In the genomic region with DNA sequence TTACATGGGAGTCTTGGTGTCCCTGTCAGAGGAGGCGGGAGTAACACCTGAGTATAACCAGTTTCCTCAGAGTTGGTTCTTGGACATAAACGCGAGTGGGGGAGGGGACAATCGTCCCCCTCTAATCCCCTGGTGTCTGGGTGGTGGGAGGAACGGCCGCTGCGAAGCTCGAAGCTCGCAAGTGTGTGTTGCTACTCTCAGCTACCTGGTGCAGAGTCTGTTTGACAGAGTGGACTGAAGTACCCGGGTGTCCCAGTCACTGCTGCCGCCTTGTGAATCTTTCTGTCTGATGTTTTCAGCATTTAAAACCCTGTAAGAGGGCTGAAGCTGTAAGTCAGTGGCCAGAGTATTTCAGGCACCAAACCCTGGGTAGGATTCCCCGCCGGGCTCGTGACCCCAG, we compare ENCODE assay signal across 8 mouse cellular contexts. TPM values are rescaled to one million over a fixed set of nuclear protein-coding genes. Genes with fewer than 3 reads are reported as not detected.
DNase-seq lines count a peak whose midpoint lies in the region; ATAC-seq and TF ChIP-seq lines count a peak whose summit lies in the region.

No protein-coding gene starts in this region.

- H3K36me3 ChIP-seq in heart, embryonic 14.5 days (ENCODE audit: control insufficient read depth, insufficient read depth, low read length): no peaks in the 10 kb centered on the region
- peaks cover 0 to 4% of the 10 kb centered on the region in 2 experiments; a peak in 2 of 4 replicates for H3K36me3 ChIP-seq in MEL (ENCODE audit: control insufficient read depth in 1 of 2, insufficient read depth in 2 of 2, low read length in 2 of 2)
- no peaks in the 10 kb centered on the region for H3K36me3 ChIP-seq in forebrain, embryonic 13.5 days (ENCODE audit: poor library complexity, severe bottlenecking)
- H3K36me3 ChIP-seq in liver, embryonic 16.5 days (ENCODE audit: control insufficient read depth, insufficient read depth): no peaks in the 10 kb centered on the region

- H3K4me3 ChIP-seq in heart, embryonic 14.5 days (ENCODE audit: control insufficient read depth in 1 of 2, insufficient read depth in 1 of 2, low read depth in 1 of 2, low read length in 2 of 2): peak overlapping the region; percentile 69 to 89; a peak in 3 of 4 replicates
- H3K4me3 ChIP-seq in MEL (ENCODE audit: control insufficient read depth in 1 of 2, insufficient read depth in 1 of 2, low read depth in 2 of 2, low read length in 2 of 2): peak overlapping the region; percentile 73 to 87; a peak in 3 of 4 replicates
- peak overlapping the region; percentile 68 for H3K4me3 ChIP-seq in forebrain, embryonic 13.5 days
- H3K4me3 ChIP-seq in liver, embryonic 16.5 days (ENCODE audit: low read depth, low read length): peak overlapping the region; percentile 59

- peaks cover 11% of the 10 kb centered on the region for H3K27me3 ChIP-seq in heart, embryonic 14.5 days (ENCODE audit: control insufficient read depth, insufficient read depth, low read length)
- no peaks in the 10 kb centered on the region for H3K27me3 ChIP-seq in MEL (ENCODE audit: control insufficient read depth in 1 of 2, insufficient read depth in 2 of 2, low read length in 2 of 2)
- H3K27me3 ChIP-seq in forebrain, embryonic 13.5 days: peaks cover 55% of the 10 kb centered on the region
- peaks cover 33% of the 10 kb centered on the region for H3K27me3 ChIP-seq in liver, embryonic 16.5 days (ENCODE audit: control insufficient read depth, insufficient read depth, low read depth, low read length)

- TF ChIP-seq POLR2A in MEL (IDR thresholded peaks at IDR 0.05; ENCODE audit: control insufficient read depth in 1 of 2, insufficient read depth in 1 of 2, low read depth in 1 of 2, low read length in 2 of 2, poor library complexity in 1 of 2): no peak

- peak overlapping the region; percentile 69 for H3K9ac ChIP-seq in heart, embryonic 14.5 days (ENCODE audit: low read length)
- no peak overlapping the region for H3K9ac ChIP-seq in MEL (ENCODE audit: control insufficient read depth, low read depth, low read length, poor library complexity, severe bottlenecking)
- 0 out of 2 replicates have a peak overlapping the region, but pooled peaks have one; percentile 68 for H3K9ac ChIP-seq in forebrain, embryonic 13.5 days
- no peak overlapping the region for H3K9ac ChIP-seq in liver, embryonic 16.5 days (ENCODE audit: low read depth, low read length)

- no peaks in the 10 kb centered on the region for H3K9me3 ChIP-seq in heart, embryonic 14.5 days (ENCODE audit: control insufficient read depth, low read length)
- H3K9me3 ChIP-seq in MEL (replicated peaks; ENCODE audit: insufficient read depth, low read length): no peaks in the 10 kb centered on the region
- H3K9me3 ChIP-seq in forebrain, embryonic 13.5 days (replicated peaks): no peaks in the 10 kb centered on the region
- no peaks in the 10 kb centered on the region for H3K9me3 ChIP-seq in liver, embryonic 16.5 days (replicated peaks; ENCODE audit: control insufficient read depth, low read length)

- WGBS in heart, embryonic 14.5 days: 8% methylated on average over 14 of the region's 14 CpGs
- WGBS in forebrain, embryonic 13.5 days: 4% methylated on average over 14 of the region's 14 CpGs
- WGBS in liver, embryonic 16.5 days (ENCODE audit: insufficient replicate concordance): 6% methylated on average over 14 of the region's 14 CpGs

- no peak for TF ChIP-seq RAD21 in MEL (IDR thresholded peaks at IDR 0.05; ENCODE audit: low read depth, low read length)

- peak overlapping the region; percentile 93 for H3K4me2 ChIP-seq in heart, embryonic 14.5 days (ENCODE audit: low read length)
- peak overlapping the region; percentile 90 for H3K4me2 ChIP-seq in forebrain, embryonic 13.5 days
- H3K4me2 ChIP-seq in liver, embryonic 16.5 days (ENCODE audit: low read depth, low read length): peak overlapping the region; percentile 59

- H3K4me1 ChIP-seq in heart, embryonic 14.5 days (ENCODE audit: control insufficient read depth in 2 of 2, insufficient read depth in 2 of 2, low read length in 2 of 2): peaks cover 6% of the 10 kb centered on the region in 2 experiments; a peak in 2 of 4 replicates
- H3K4me1 ChIP-seq in MEL (ENCODE audit: control insufficient read depth in 1 of 2, insufficient read depth in 2 of 2, low read length in 2 of 2): peaks cover 0 to 7% of the 10 kb centered on the region in 2 experiments; a peak in 2 of 4 replicates
- peaks cover 20% of the 10 kb centered on the region for H3K4me1 ChIP-seq in forebrain, embryonic 13.5 days
- H3K4me1 ChIP-seq in liver, embryonic 16.5 days (ENCODE audit: control insufficient read depth, low read depth, low read length): peaks cover 4% of the 10 kb centered on the region; the same call in 1 of the 2 replicates

- DNase-seq in heart, adult 9 months (ENCODE audit: low spot score in 2 of 2): no peak
- no peak for DNase-seq in MEL (ENCODE audit: low read depth, low spot score)
- no peak for DNase-seq in frontal cortex, postnatal 10 days (ENCODE audit: low spot score in 2 of 2)
- no peak for DNase-seq in right cerebral cortex, postnatal 36 days (ENCODE audit: low spot score in 2 of 2)

- no peak for TF ChIP-seq CTCF in MEL (IDR thresholded peaks at IDR 0.05 in 2 of 3, conservative IDR thresholded peaks at IDR 0.05 in 1 of 3; ENCODE audit: control insufficient read depth in 1 of 3, insufficient read depth in 1 of 3, low read depth in 2 of 3, low read length in 3 of 3, poor library complexity in 1 of 3, severe bottlenecking in 1 of 3)

- TF ChIP-seq EP300 in MEL (IDR thresholded peaks at IDR 0.05; ENCODE audit: low read depth in 1 of 2, low read length in 2 of 2): no peak

- H3K27ac ChIP-seq in heart, embryonic 14.5 days (replicated peaks in 1 of 2; ENCODE audit: control insufficient read depth in 1 of 2, insufficient read depth in 1 of 2, low read depth in 2 of 2, low read length in 2 of 2): no peak overlapping the region
- H3K27ac ChIP-seq in MEL (ENCODE audit: control insufficient read depth, low read depth, low read length): no peak overlapping the region
- H3K27ac ChIP-seq in forebrain, embryonic 13.5 days: no peak overlapping the region
- H3K27ac ChIP-seq in liver, embryonic 16.5 days (ENCODE audit: low read length): no peak overlapping the region

- no peak for ATAC-seq in heart, embryonic 14.5 days (ENCODE audit: insufficient number of reproducible peaks, insufficient read depth, low FRiP score, low read depth)
- no peak; the same call in 1 of the 2 replicates for ATAC-seq in forebrain, embryonic 13.5 days
- no peak for ATAC-seq in liver, embryonic 16.5 days (ENCODE audit: low read depth)
- no peak for ATAC-seq in inflammation-experienced regulatory T-cells, adult 6 months

- H3K79me2 ChIP-seq in MEL (ENCODE audit: control insufficient read depth, insufficient read depth, low read length, poor library complexity): peaks cover 6% of the 10 kb centered on the region; the same call in 1 of the 2 replicates

TF ChIP-seq in MEL, 35 proteins besides CTCF, POLR2A, EP300 and RAD21:
- no peak for TF ChIP-seq SMC3 (IDR thresholded peaks at IDR 0.05; ENCODE audit: low read depth, low read length)
- TF ChIP-seq POLR2AphosphoS2 (IDR thresholded peaks at IDR 0.05; ENCODE audit: low read length): no peak
- TF ChIP-seq POLR2AphosphoS5 (IDR thresholded peaks at IDR 0.05; ENCODE audit: borderline replicate concordance, low read depth, low read length): no peak
- no peak for TF ChIP-seq MAZ (IDR thresholded peaks at IDR 0.05; ENCODE audit: low read depth, low read length)

RNA-seq across cellular contexts. Expression of a gene that starts 1.0 kb away (rescaled TPM):
- 4.2 and 4.5 TPM in 2 replicates for polyA plus RNA-seq in heart, embryonic 14.5 days (2014; fragmentation: Nextera tagmentation; extraction: Ambion mirVana)
- total RNA-seq in MEL (2012; rRNA removed): 6.6 and 7.8 TPM in 2 replicates
- polyA plus RNA-seq in MEL (2012; ENCODE audit: insufficient read depth in 1 of 2, insufficient read length in 2 of 2, low read depth in 1 of 2, low replicate concordance in 2 of 2, missing spikeins in 1 of 2): 1 to 10 TPM in 1 of 2 experiments, not detected in 1; 9.1 TPM
- 3.5 and 4.6 TPM in 2 replicates for polyA plus RNA-seq in forebrain, embryonic 13.5 days (2015; fragmentation: Nextera tagmentation; extraction: Ambion mirVana)
- 2.3 and 2.4 TPM in 2 replicates for polyA plus RNA-seq in liver, embryonic 16.5 days (2015; fragmentation: Nextera tagmentation; extraction: Ambion mirVana)
- under 1 TPM in 1 of 3 experiments, not detected in 2; 0.28 TPM for polyA plus RNA-seq in inflammation-experienced regulatory T-cells, adult 6 months (2017; shearing (Covaris generic))

Comparison
In these comparisons a context has a peak if more than half of its experiments do, and no peak if none do; other contexts are left out.
1. H3K9ac ChIP-seq: peak in heart, embryonic 14.5 days (single experiment) and forebrain, embryonic 13.5 days (single experiment); none in MEL (single experiment) and liver, embryonic 16.5 days (single experiment).
2. Peak in every context shown above with its lines, with median percentiles within 50 percentile points of each other: H3K4me2 ChIP-seq and H3K4me3 ChIP-seq.